Mouse (Mus musculus) liver, adult 2 months (tissue): ENCODE data around the gene Tmem145. TPM values are rescaled to one million over a fixed set of nuclear protein-coding genes. Genes with fewer than 3 reads are reported as not detected.

ENCODE experiments used
- DNase-seq: peaks from one replicate; pipeline ENCODE4 v3.0.0-alpha.2; 2011; ENCODE audit warnings: low read depth, low spot score; ENCODE audit errors: extremely low read depth
- H3K27ac ChIP-seq: fragments of 200-500 bp; replicated peaks from 2 replicates; pipeline ENCODE4 v1.5.1; 2012; ENCODE audit warnings: low read depth, mild to moderate bottlenecking, control low read depth, inconsistent platforms, low read length; ENCODE audit not compliant: insufficient read depth
- H3K27me3 ChIP-seq: fragments of 200-500 bp; 2 replicates; pipeline ENCODE4 v1.6.1; 2012; ENCODE audit warnings: mild to moderate bottlenecking, moderate library complexity, low read length, inconsistent platforms; ENCODE audit not compliant: control insufficient read depth, insufficient read depth
- H3K36me3 ChIP-seq: fragments of 200-500 bp; 2 replicates; pipeline ENCODE4 v1.6.1; 2012; ENCODE audit warnings: low read length, inconsistent platforms; ENCODE audit not compliant: control insufficient read depth, insufficient read depth
- H3K4me1 ChIP-seq: fragments of 200-500 bp; 2 replicates; pipeline ENCODE4 v1.6.1; 2011; ENCODE audit warnings: low read length; ENCODE audit not compliant: control insufficient read depth, insufficient read depth
- H3K4me3 ChIP-seq: fragments of 200-500 bp; 2 replicates; pipeline ENCODE4 v1.5.1; 2011; ENCODE audit warnings: low read depth, mild to moderate bottlenecking, control low read depth, low read length, moderate library complexity; ENCODE audit not compliant: insufficient read depth
- H3K79me2 ChIP-seq: fragments of 200-500 bp; 2 replicates; pipeline ENCODE4 v1.6.1; 2012; ENCODE audit warnings: inconsistent platforms, mild to moderate bottlenecking, low read length, moderate library complexity; ENCODE audit not compliant: control insufficient read depth, insufficient read depth
- H3K9ac ChIP-seq: fragments of 200-500 bp; 2 replicates; pipeline ENCODE4 v1.6.1; 2012; ENCODE audit warnings: low read depth, mild to moderate bottlenecking, control low read depth, inconsistent platforms, low read length
- CTCF ChIP-seq: fragments of 200-500 bp; IDR thresholded peaks from 2 replicates; pipeline ENCODE4 v1.5.1; 2011; ENCODE audit warnings: low read depth, low read length, control low read depth
- POLR2A ChIP-seq: fragments of 200-500 bp; IDR thresholded peaks from 2 replicates; pipeline ENCODE4 v1.6.1; 2011; ENCODE audit warnings: low read length, control low read depth; ENCODE audit not compliant: insufficient read depth; ENCODE audit errors: extremely low read depth
- WGBS: fragments of 180-500 bp; shearing (Covaris S2); methylation state at CpG from one replicate; pipeline ENCODE4 v1.1.7; 2018; 5-methylcytosine and 5-hydroxymethylcytosine counted together
- polyA plus RNA-seq: library from polyadenylated mRNA; depleted of rRNA; stranded (reverse); fragments of >200 nt; gene quantifications from 2 replicates; pipeline ENCODE4 v1.2.3, GENCODE M21; 2012
- total RNA-seq: library from RNA; depleted of rRNA; stranded (reverse); fragments of >200 nt; gene quantifications from 2 replicates; pipeline ENCODE4 v1.2.3, GENCODE M21; 2014

The Tmem145 gene
- total and polyA plus RNA-seq, 2 experiments, result not detected

DNA sequence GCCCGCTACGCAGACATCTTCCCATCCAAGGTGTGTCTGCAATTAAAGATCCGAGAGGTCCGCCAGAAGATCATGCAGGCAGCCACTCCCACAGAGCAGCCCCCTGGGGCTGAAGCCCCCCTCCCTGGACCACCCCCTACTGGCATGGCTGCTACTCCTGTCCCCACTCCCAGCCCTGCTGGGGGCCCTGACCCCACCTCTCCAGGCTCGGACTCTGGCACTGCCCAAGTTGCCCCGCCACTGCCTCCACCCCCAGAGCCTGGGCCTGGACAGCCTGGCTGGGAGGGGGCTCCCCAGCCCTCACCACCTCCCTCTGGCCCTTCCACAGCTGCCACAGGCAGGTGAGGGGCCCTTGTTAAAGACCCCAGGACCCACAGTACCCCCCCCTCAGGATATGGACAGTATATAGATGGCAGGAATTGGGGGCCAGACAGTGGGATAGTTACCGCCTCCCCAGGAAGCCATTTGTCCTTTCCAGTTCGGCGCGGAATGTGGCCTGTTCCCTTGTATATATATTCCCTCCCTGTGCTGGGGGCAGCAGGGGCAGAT, 12.6 kb upstream of the Tmem145 start:
- no peak for TF ChIP-seq CTCF
- 91% methylated on average over 10 of the region's 10 CpGs for WGBS
- DNase-seq, result no peak
- Histone ChIP-seq H3K79me2 (no peaks in the 10 kb centered on the region), H3K27me3 (no peaks in the 10 kb centered on the region), H3K4me3 (no peak overlapping the region), H3K9ac (no peak overlapping the region), H3K27ac (no peak overlapping the region), H3K36me3 (peaks cover 8% of the 10 kb centered on the region; the same call in 1 of the 2 replicates), H3K4me1 (peaks cover 3% of the 10 kb centered on the region)

DNA sequence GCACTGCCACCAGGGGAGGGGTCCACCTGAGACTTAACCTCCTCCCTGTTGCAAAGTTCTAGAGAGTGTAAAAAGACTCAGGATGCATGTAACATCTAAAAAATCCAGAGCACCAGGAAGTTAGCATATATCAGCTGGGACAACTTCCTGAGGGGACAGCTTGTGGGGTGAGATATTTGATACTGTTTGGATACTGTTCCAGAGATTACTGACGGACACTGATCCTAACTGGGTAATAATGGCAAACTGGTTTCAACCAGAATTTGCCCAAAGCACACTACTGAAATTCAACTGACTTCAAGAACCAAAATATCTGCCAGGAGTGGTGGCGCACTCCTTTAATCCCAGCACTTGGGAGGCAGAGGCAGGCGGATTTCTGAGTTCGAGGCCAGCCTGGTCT, 11.4 kb upstream of the Tmem145 start:
- Histone ChIP-seq H3K36me3 (peaks cover 6% of the 10 kb centered on the region; the same call in 1 of the 2 replicates), H3K4me3 (no peak overlapping the region), H3K79me2 (no peaks in the 10 kb centered on the region), H3K4me1 (peaks cover 3% of the 10 kb centered on the region), H3K27me3 (no peaks in the 10 kb centered on the region), H3K27ac (no peak overlapping the region), H3K9ac (no peak overlapping the region)
- DNase-seq, result no peak
- TF ChIP-seq POLR2A (no peak), CTCF (no peak)
- 88% methylated on average over 4 of the region's 4 CpGs for WGBS

DNA sequence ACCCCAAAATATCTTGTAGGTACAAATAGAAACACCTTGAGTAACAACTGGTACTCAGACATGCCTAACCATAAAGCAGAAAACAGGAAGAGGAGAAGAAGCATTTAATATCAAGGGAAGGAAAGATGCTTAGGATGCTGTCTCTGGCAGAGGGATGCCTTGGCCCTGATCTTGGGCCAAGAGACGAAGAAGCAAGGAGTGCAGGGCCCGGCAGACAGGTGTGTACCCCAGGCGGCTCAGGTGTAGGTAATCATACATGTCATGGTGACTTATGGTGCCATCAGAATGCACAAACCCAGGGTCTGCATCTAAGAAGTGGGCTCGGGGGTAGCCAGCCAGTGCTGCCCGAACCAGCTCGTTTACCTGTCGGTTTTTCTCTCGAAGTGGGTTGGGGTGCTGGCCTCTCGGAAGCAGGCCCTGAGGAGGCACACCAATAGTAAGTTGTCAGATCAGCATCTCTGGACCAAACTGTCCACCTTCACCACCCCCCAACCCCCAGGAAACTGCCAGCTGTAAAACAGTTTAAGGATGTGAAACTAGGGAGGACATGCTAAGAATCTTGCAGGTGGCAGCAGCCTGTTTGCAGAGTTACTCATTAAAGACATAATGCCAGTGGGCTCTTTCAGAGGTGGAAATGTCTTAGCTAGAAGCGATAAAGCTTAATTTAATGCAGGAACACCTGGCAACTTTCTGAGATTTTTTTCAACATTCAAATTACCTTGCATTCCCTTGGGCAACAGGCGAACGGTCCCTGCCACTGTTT, 10.8 kb upstream of the Tmem145 start:
- Histone ChIP-seq H3K27ac (no peak overlapping the region), H3K36me3 (peaks cover 3% of the 10 kb centered on the region; the same call in 1 of the 2 replicates)
- no peak for DNase-seq

DNA sequence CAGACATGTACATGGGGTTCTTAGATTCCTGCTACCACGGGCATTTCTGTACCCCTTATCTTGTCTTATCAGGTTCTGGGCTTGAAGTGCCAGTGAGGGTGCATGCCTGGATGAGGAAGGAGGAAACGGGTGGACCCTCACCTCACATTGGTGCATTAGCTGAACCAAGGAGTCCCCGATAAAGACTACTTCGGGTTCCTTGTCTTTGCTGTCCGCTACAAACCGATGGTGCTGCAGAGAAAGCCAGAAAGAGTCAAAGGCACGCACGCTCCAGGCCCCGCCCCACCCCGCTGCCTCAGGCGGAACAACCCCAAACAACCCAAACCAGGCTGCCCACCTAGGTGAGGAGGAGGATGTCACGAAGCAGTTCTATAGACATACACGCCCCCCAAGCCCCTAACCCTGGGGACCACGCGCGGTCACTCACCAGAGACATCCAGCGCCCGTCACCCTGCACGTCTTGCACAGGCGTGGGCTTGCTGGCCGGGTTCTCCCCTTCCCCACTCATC, 8.9 kb upstream of the Tmem145 start:
- no peak for DNase-seq
- Histone ChIP-seq H3K9ac (peak overlapping the region; percentile 68), H3K27ac (no peak overlapping the region), H3K79me2 (no peaks in the 10 kb centered on the region), H3K4me3 (peak overlapping the region; percentile 65), H3K36me3 (peaks cover 2% of the 10 kb centered on the region; the same call in 1 of the 2 replicates), H3K27me3 (no peaks in the 10 kb centered on the region), H3K4me1 (peaks cover 3% of the 10 kb centered on the region)
- TF ChIP-seq POLR2A (no peak), CTCF (no peak)
- 8% methylated on average over 21 of the region's 21 CpGs for WGBS

More for the DNA sequence above, 10.8 kb upstream of the Tmem145 start:
- Histone ChIP-seq H3K4me1 (peaks cover 3% of the 10 kb centered on the region), H3K4me3 (no peak overlapping the region), H3K9ac (no peak overlapping the region), H3K27me3 (no peaks in the 10 kb centered on the region), H3K79me2 (no peaks in the 10 kb centered on the region)
- WGBS, result 93% methylated on average over 12 of the region's 12 CpGs
- TF ChIP-seq POLR2A, result no peak
- no peak for TF ChIP-seq CTCF

DNA sequence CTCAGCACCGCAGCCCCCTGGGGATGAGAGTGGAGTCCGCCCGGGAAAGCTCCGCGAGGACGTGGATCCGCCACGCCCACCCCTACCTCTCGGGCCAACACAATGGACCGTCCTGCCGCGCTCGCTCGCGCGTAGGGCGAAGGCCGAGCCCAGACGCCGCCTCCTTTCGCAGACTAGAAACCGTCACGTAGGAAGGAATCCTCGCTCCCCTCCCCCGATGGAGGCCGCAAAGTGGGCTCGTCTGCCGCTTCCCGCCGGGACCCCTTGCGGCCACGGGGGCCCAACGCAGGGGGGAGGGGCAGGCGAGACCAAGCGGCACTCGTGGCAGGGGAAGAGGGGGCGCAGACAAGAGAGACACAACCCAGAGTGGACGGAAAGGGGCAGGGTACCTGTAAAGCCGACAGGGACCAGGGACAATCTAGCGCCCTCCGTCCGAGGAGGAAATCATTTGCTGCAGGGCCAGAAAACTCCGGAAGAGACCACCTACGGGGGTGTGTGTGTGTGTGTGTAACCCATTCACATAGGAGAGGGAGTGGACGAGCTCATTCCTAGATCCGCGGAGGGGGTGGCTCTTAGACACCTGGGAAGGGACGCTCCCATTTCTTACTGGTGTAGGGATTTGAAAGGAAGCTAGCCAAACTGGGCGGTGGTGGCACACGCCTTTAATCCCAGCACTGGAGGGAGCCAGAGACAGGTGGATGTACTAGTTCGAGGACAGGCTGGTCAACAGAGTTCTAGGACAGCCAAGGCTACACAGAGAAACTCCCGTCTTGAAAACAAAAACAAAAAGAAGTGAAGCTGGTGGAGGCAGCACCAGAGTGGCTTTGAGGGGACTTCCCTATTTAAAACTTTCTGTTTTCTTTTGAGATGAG, 8.2 kb upstream of the Tmem145 start, which contains the start of gene Pafah1b3:
TSS of gene Pafah1b3 (minus strand) at position 533 of the 872 bp plus-strand sequence.
- H3K4me3 ChIP-seq, result peak within 1 kb of the TSS; percentile 65
- H3K79me2 ChIP-seq, result no peaks in the 10 kb centered on the region
- peak; percentile 58 for TF ChIP-seq CTCF
- no peak for TF ChIP-seq POLR2A
- peak within 1 kb of the TSS; percentile 68 for H3K9ac ChIP-seq
- DNase-seq, result peak; percentile 84
- H3K4me1 ChIP-seq, result peaks cover 3% of the 10 kb centered on the region
- WGBS, result 2% methylated on average over 52 of the region's 52 CpGs
- H3K36me3 ChIP-seq, result peaks cover 2% of the 10 kb centered on the region; the same call in 1 of the 2 replicates
- H3K27ac ChIP-seq, result peak within 1 kb of the TSS; percentile 28; the same call in 1 of the 2 replicates
- no peaks in the 10 kb centered on the region for H3K27me3 ChIP-seq
